Mouse (Mus musculus): Measurements from ENCODE around the gene Fscn2.
"Not testable (repeated sequence)": the region's sequence is repeated elsewhere in the genome, so short reads cannot be mapped to it uniquely, and the experiment has no call there.

The Fscn2 gene

DNA sequence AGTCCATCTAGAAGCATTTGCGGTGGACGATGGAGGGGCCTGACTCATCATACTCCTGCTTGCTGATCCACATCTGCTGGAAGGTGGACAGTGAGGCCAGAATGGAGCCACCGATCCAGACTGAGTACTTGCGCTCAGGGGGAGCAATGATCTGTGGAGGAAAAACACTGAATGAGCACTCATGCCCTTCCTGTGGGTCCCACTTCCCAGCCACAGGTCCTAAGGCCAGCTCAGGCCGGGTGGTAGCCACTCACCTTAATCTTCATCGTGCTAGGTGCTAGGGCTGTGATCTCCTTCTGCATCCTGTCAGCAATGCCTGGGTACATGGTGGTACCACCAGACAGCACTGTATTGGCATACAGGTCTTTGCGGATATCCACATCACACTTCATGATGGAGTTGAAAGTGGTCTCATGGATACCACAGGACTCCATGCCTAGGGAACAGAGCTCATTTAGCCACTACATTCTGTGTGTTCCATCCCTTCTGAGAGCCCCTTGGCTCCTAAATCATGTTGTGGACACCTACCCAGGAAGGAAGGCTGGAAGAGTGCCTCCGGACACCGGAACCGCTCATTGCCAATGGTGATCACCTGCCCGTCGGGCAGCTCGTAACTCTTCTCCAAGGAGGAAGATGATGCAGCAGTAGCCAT is 14.8 kb upstream of the Fscn2 start:
- not testable (repeated sequence) for DNase-seq

- DNase-seq: no peak
These were observed 14.0 kb upstream of the Fscn2 start for GRCm38 (mm10) chr11:120347301-120347700.

DNA sequence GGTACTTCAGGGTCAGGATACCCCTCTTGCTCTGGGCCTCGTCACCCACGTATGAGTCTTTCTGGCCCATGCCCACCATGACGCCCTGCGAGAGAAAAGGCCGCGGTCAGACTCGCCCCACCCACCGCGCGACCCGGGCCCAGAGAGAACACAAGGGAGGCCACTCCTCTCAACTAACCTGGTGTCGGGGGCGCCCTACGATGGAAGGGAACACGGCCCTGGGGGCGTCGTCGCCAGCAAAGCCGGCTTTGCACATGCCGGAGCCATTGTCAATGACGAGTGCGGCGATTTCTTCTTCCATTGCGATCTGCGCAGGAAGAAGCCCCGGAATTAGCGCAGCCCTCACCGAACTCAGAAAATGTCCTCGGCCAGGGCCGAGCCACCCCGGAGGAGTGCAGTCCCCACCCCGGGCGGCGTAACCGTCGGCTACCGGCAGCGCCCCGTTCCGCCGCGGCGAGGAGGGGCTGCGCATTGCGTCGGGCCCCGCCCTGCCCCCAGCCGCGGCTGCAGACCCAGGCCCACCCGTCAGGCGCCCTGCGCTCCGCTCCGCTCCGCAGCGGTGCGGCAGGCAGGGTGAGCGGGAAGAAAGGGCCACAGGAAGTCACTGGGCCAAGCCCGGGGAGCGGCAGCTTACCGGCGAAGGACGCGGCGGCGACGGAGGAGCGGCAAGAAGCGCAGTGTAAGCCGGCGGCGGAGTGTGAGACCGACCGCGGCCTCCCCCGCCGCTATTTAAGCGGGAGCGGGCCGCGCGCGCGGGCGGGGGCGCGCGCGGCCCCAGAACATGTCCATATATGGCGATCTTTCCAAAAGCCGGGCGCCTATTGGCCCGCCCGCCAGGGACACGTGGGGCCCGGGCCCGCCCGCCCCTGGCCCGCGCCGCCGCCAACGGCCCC is 13.3 kb upstream of the Fscn2 start, which contains the start of gene Actg1:
Gene Actg1 (minus strand): TSS at position 752 of the 893 bp plus-strand sequence.
- peak; percentile 86 for DNase-seq

GRCm38 (mm10) chr11:120348684-120349370 is 12.5 kb upstream of the Fscn2 start:
- peak; percentile 62 for DNase-seq

- no peak for DNase-seq
These were observed 11.9 kb upstream of the Fscn2 start for GRCm38 (mm10) chr11:120349371-120349985.

- DNase-seq: peak; percentile 80
These were observed 11.2 kb upstream of the Fscn2 start for GRCm38 (mm10) chr11:120349986-120350702.

DNA sequence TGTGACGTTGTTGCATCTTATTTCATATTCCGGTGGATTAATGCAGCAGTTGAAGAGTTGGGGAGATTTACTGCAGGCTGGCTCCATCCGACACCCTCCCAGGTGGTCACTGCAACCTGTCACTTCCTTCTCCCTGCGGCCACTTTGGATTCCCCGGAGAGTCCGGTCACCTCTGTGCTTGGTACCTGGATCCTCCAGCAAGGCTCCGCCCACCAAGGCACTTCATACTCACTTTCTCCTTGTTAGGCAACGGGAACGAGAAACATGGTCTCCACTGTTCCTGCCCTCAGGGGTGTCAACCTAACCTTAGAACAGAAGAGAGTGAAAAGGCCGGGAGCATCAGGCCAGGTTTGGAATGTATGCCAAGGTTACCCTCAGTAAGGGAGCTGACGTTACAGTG is 10.6 kb upstream of the Fscn2 start:
- no peak for DNase-seq

DNA sequence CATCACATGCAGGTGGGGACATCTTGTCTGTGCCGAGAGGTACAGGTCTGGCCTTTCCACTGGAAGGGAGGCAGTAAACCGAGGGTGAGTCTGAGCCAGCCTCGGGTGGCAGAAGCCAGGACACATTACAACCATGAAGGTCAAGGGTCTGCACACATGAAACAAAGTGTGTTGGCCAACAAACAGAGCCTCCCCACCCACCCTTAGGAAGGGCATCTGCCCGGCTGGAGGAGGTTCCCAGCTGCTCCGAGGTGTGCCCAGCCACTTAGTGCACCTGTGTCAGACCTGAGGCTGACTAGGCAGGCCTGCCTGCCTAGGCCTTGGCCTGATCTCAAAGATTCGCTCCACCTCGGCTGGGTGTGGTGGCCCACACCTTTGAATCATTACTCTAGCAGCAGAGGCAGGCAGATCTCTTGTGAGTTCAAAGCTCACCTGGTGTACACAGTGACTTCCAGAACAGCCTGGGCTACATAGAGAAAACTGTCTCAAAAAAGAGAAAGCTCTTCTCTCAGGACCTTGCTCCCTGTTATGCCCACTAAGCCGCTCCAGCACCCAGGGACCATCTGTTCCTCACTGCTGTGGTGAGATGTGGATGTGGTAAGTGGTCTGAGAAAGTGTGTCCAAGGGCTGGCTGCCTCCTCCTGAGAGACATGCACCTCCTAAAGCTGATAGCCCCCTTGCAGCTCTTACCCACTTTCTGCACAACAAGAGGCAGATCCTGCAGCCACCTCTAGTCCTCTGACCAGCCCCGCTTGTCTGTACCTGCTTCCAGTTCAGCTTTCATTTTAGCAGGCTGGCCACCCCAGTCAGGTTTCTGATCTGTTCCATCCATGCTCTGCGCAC is 9.9 kb upstream of the Fscn2 start:
- no peak for DNase-seq

DNA sequence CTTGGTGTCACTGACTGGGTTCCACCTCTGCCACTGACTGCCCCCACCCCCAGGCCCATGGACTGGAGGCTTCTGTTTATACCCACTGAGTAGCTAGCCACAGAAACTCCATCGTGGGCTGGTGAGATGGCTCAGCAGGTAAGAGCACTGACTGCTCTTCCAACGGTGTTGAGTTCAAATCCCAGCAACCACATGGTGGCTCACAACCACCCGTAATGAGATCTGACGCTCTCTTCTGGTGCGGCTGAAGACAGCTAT is 9.3 kb upstream of the Fscn2 start:
- DNase-seq: peak; percentile 11

DNA sequence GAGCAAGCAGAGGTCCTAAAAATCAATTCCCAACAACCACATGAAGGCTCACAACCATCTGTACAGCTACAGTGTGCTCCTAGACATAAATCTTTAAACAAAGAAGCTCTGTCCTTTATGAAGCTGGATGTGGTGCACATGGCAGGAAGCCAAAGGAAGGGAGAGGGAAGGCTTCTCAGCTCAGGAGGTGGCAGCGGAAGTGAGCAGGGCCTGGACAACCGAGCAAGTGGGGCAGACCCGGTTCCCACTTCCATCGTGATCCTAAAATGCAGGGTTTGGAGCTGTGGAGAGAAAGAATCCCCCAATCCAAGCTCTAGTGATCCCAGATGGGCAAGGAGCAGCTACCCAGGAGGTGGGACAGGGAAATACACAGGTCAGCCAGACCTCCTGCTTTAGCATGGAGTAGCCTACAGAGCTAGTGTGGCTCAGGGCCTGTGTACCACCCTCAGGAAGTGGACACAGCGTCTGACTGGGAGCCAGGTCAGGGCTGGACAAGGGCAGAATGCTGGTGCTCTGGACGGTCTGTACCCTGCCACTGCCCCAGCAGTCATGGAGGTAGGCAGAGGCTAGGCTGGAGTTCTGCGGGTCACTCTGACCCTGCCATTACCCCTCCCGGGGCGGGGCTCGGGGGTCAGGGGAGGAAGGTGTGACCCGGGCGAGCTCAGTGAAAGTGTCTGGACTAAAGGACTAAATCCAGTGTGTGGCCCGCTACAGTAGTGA is 8.6 kb upstream of the Fscn2 start:
- DNase-seq: peak; percentile 34

- DNase-seq: peak; percentile 65
These were observed 7.6 kb upstream of the Fscn2 start for GRCm38 (mm10) chr11:120353500-120354303.

- DNase-seq: peak; percentile 1
These were observed 6.7 kb upstream of the Fscn2 start for GRCm38 (mm10) chr11:120354304-120355276.

GRCm38 (mm10) chr11:120355277-120356039 is 5.9 kb upstream of the Fscn2 start:
- peak; percentile 0 for DNase-seq

GRCm38 (mm10) chr11:120356319-120356840 is 5.0 kb upstream of the Fscn2 start:
- peak; percentile 2 for DNase-seq

- DNase-seq: no peak
These were observed 4.4 kb upstream of the Fscn2 start for GRCm38 (mm10) chr11:120356900-120357299.

GRCm38 (mm10) chr11:120357791-120358401 is 3.4 kb upstream of the Fscn2 start:
- DNase-seq: peak; percentile 77

GRCm38 (mm10) chr11:120359391-120359790 is 1.9 kb upstream of the Fscn2 start:
- no peak for DNase-seq
